Mouse (Mus musculus) gastrocnemius, postnatal 14 days (tissue): ENCODE results near the gene Abcc8. TPM values are rescaled to one million over a fixed set of nuclear protein-coding genes. Genes with fewer than 3 reads are reported as not detected.

Experiments used
- DNase-seq: peaks from one replicate; pipeline ENCODE4 v3.0.0; 2021; ENCODE audit warnings: mixed read lengths
- intact Hi-C: fragments of 180-260 bp; cut with DNase I; formaldehyde crosslinking; loops from one replicate; pipeline ENCODE4 v1.15.1; 2025; ENCODE audit warnings: low total_unique reads
- total RNA-seq, 2 experiments: library from RNA; stranded (reverse); gene quantifications; 2 replicates each; pipeline ENCODE4 v1.2.3; 2021

The Abcc8 gene
- total RNA-seq, 2 experiments from 2014 or later = 3.5 to 4.6 TPM

GRCm38 (mm10) chr7:46084839-46085513 lies 94.9 kb downstream of the Abcc8 start:
- intact Hi-C loops = no loop called here
- DNase-seq = no peak

GRCm38 (mm10) chr7:46084024-46084423 lies 95.8 kb downstream of the Abcc8 start:
- DNase-seq = no peak
- intact Hi-C loops = no loop called here

GRCm38 (mm10) chr7:46077675-46078074 lies 102.2 kb downstream of the Abcc8 start:
- intact Hi-C loops = no loop called here
- DNase-seq = no peak

GRCm38 (mm10) chr7:46076844-46077243 lies 103.0 kb downstream of the Abcc8 start:
- intact Hi-C loops = no loop called here
- DNase-seq = no peak

- intact Hi-C loops = no loop called here
- DNase-seq = no peak
Observed at GRCm38 (mm10) chr7:46068831-46069230, 111.0 kb downstream of the Abcc8 start.

- DNase-seq = no peak
- intact Hi-C loops = no loop called here
Observed at GRCm38 (mm10) chr7:46063296-46063695, 116.5 kb downstream of the Abcc8 start.

GRCm38 (mm10) chr7:46061614-46062013 lies 118.2 kb downstream of the Abcc8 start:
- intact Hi-C loops = no loop called here
- no peak for DNase-seq

GRCm38 (mm10) chr7:46060688-46061087 lies 119.1 kb downstream of the Abcc8 start:
- intact Hi-C loops = no loop called here
- DNase-seq = no peak

- intact Hi-C loops = no loop called here
- no peak for DNase-seq
Observed at GRCm38 (mm10) chr7:46058882-46059281, 121.0 kb downstream of the Abcc8 start.

Other genes starting within 250 kb of the Abcc8 start
- gene Abcc6, start 149.7 kb downstream of the Abcc8 start, total RNA-seq = under 1 TPM; 0.07 to 0.21 TPM
- gene Nomo1, start 146.3 kb downstream of the Abcc8 start, total RNA-seq = 10 to 100 TPM; 40.3 to 42.2 TPM
- gene Kcnj11, start 79.3 kb downstream of the Abcc8 start, total RNA-seq = 10 to 100 TPM; 70.7 to 71.9 TPM
- gene Ush1c, start 58.5 kb upstream of the Abcc8 start, total RNA-seq = 1 to 10 TPM; 2.2 to 3.0 TPM
- under 1 TPM; 0.31 to 0.33 TPM for gene Otog, start 61.0 kb upstream of the Abcc8 start, total RNA-seq
- 10 to 100 TPM; 24.3 to 30.6 TPM for gene Myod1, start 196.4 kb upstream of the Abcc8 start, total RNA-seq
- gene Kcnc1, start 216.5 kb upstream of the Abcc8 start, total RNA-seq = 10 to 100 TPM; 34.8 to 35.1 TPM